Mouse (Mus musculus): Measurements from ENCODE around the gene Dhtkd1. TPM values are rescaled to one million over a fixed set of nuclear protein-coding genes. Genes with fewer than 3 reads are reported as not detected.

The Dhtkd1 gene
- polyA plus RNA-seq, 1 experiment from 2014 or later, result 2.8 TPM

- Histone ChIP-seq H3K4me1 (peaks cover 8% of the 10 kb centered on the region; the same call in 1 of the 2 replicates), H3K9me3 (no peaks in the 10 kb centered on the region), H3K27ac (no peak overlapping the region), H3K4me3 (no peak overlapping the region), H3K27me3 (no peaks in the 10 kb centered on the region), H3K36me3 (no peaks in the 10 kb centered on the region), H3K9ac (no peak overlapping the region), H3K4me2 (no peak overlapping the region)
- WGBS, result 86% methylated on average over 3 of the region's 3 CpGs
- ATAC-seq (ENCODE audit: insufficient number of reproducible peaks, low FRiP score, low TSS enrichment, low read depth), result no peak
Observed at GRCm38 (mm10) chr2:5946876-5947275, 4.3 kb upstream of the Dhtkd1 start.

GRCm38 (mm10) chr2:5945629-5946028 is 3.0 kb upstream of the Dhtkd1 start:
- 98% methylated on average over 1 of the region's 1 CpGs for WGBS
- H3K9me3 ChIP-seq, result no peaks in the 10 kb centered on the region
- H3K36me3 ChIP-seq, result no peaks in the 10 kb centered on the region
- H3K27me3 ChIP-seq, result no peaks in the 10 kb centered on the region
- peaks cover 8% of the 10 kb centered on the region; the same call in 1 of the 2 replicates for H3K4me1 ChIP-seq
- H3K4me3 ChIP-seq, result no peak overlapping the region
- no peak overlapping the region for H3K4me2 ChIP-seq
- no peak overlapping the region for H3K9ac ChIP-seq
- no peak for ATAC-seq (ENCODE audit: insufficient number of reproducible peaks, low FRiP score, low TSS enrichment, low read depth)
- H3K27ac ChIP-seq, result no peak overlapping the region

DNA sequence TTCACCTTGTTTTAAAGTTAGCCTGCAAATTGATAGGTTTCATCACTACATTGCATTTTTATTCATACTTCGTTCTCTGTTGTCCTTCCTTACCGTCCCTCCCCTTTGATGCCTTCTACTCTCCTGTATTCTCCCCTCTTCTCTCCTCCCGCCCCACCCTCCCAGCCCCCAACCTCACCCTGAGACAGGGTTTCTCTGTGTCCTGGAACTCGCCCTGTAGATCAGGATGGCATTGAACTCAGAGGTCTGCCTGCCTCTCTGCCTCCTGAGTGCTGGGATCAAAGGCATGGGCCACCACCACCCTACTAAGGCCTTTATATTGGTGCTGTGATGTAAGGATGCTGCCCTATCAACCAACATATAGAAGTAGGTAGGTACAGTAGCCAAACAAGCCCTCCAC is 479 bp upstream of the Dhtkd1 start:
- Histone ChIP-seq H3K9me3 (no peaks in the 10 kb centered on the region), H3K4me2 (peak overlapping the region; percentile 89), H3K9ac (no peak overlapping the region), H3K4me3 (peak overlapping the region; percentile 62), H3K27ac (no peak overlapping the region), H3K27me3 (no peaks in the 10 kb centered on the region), H3K4me1 (peaks cover 6% of the 10 kb centered on the region; the same call in 1 of the 2 replicates), H3K36me3 (no peaks in the 10 kb centered on the region)
- no peak for ATAC-seq (ENCODE audit: insufficient number of reproducible peaks, low FRiP score, low TSS enrichment, low read depth)
- WGBS, result 35% methylated on average over 4 of the region's 4 CpGs

DNA sequence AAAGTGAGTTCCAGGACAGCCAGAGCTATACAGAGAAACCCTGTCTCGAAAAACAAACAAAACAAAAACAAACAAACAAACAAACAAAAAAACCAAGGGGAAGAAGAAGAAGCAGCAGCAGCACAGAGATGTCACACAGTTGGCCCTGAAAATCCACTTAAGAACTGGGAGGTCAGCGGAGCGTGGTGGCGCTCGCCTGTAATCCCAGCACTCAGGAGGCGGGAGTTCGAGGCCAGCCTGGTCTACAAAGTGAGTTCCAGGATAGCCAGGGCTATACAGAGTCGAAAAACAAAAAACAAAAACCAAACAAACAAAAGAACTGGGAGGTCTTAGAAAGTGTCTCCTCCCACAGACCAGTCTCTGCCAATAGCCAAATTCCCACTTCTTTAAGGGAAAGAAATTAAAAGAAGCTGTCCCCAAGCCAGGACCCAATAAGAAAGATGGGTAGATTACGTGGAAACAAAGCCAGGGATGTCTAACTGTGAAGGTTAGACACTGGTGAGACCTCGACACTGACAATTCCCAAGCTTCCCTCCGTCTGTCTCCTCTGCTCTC is 654 bp downstream of the Dhtkd1 start:
- peaks cover 6% of the 10 kb centered on the region; the same call in 1 of the 2 replicates for H3K4me1 ChIP-seq
- no peak for ATAC-seq (ENCODE audit: insufficient number of reproducible peaks, low FRiP score, low TSS enrichment, low read depth)
- no peak overlapping the region for H3K27ac ChIP-seq
- H3K4me2 ChIP-seq, result peak overlapping the region; percentile 89
- no peaks in the 10 kb centered on the region for H3K27me3 ChIP-seq
- peak overlapping the region; percentile 68 for H3K9ac ChIP-seq
- 55% methylated on average over 11 of the region's 11 CpGs for WGBS
- peak overlapping the region; percentile 62 for H3K4me3 ChIP-seq
- H3K9me3 ChIP-seq, result no peaks in the 10 kb centered on the region
- H3K36me3 ChIP-seq, result no peaks in the 10 kb centered on the region

DNA sequence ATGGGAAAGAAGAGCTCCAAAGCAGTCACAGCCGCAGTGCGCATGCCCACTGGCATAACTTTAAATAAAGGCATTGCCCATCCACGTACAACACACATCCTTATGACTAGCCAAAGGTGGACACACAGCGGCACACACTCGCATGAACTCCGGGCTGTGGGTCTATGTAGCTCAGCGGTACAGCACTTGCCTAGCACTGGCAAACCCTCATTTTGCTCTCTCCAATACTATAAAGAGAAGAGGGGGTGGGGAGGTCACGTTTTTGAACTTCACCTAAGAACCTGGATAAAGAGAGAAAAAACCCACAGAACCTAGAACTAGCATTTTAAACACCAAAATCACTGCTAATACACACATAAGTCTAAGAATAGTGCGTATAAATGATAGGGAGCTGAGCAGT is 1.7 kb downstream of the Dhtkd1 start:
- no peak overlapping the region for H3K9ac ChIP-seq
- H3K9me3 ChIP-seq, result no peaks in the 10 kb centered on the region
- no peak overlapping the region for H3K4me2 ChIP-seq
- 93% methylated on average over 9 of the region's 9 CpGs for WGBS
- no peak for ATAC-seq (ENCODE audit: insufficient number of reproducible peaks, low FRiP score, low TSS enrichment, low read depth)
- no peaks in the 10 kb centered on the region for H3K36me3 ChIP-seq
- H3K4me1 ChIP-seq, result peaks cover 6% of the 10 kb centered on the region; the same call in 1 of the 2 replicates
- H3K27me3 ChIP-seq, result no peaks in the 10 kb centered on the region
- H3K4me3 ChIP-seq, result no peak overlapping the region
- H3K27ac ChIP-seq, result no peak overlapping the region

DNA sequence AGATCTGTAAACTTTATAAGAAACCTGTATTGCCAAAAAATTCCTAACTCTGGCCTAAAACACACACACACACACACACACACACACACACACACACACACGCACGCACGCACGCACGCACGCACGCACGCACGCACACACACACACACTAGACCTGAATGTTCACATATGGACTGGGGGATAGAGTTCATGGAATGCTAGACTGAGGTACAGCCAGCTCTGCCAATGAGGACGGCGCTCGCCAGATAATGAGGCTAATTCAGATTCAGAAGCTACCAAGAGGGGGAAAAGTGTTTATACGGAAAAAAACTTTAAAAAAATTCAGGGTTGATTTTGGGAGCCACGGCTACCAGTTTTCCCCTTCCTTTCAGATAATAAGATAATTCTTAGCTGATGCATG is 2.7 kb downstream of the Dhtkd1 start:
- Histone ChIP-seq H3K4me2 (no peak overlapping the region), H3K27me3 (no peaks in the 10 kb centered on the region), H3K36me3 (no peaks in the 10 kb centered on the region), H3K9me3 (no peaks in the 10 kb centered on the region), H3K4me1 (peaks cover 6% of the 10 kb centered on the region; the same call in 1 of the 2 replicates), H3K27ac (no peak overlapping the region), H3K9ac (no peak overlapping the region), H3K4me3 (no peak overlapping the region)
- no peak for ATAC-seq (ENCODE audit: insufficient number of reproducible peaks, low FRiP score, low TSS enrichment, low read depth)
- 85% methylated on average over 14 of the region's 14 CpGs for WGBS

GRCm38 (mm10) chr2:5939319-5939718 is 3.3 kb downstream of the Dhtkd1 start:
- Histone ChIP-seq H3K4me1 (peaks cover 6% of the 10 kb centered on the region; the same call in 1 of the 2 replicates), H3K27me3 (no peaks in the 10 kb centered on the region), H3K9ac (no peak overlapping the region), H3K36me3 (no peaks in the 10 kb centered on the region), H3K27ac (no peak overlapping the region), H3K4me2 (no peak overlapping the region), H3K4me3 (no peak overlapping the region), H3K9me3 (no peaks in the 10 kb centered on the region)
- no peak for ATAC-seq (ENCODE audit: insufficient number of reproducible peaks, low FRiP score, low TSS enrichment, low read depth)
- 90% methylated on average over 3 of the region's 3 CpGs for WGBS

DNA sequence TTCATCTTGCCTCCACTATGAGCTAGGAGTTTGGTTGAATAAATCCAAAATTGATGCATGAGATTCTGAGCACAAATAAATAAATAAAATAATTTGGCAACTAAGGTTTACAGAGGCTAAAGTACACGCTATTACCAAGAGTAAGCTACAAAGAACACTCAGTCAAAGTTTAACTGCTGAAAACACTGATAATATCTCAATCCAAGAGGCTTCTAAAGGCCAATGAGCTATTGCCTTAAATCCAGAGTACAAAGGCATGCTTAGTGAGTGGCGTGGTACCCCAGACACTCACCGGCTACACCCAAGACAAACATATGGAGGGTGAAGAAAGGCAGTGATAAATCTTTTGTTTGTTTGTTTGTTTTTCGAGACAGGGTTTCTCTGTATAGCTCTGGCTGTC is 6.0 kb downstream of the Dhtkd1 start:
- no peak overlapping the region for H3K4me2 ChIP-seq
- H3K4me1 ChIP-seq, result no peaks in the 10 kb centered on the region
- WGBS, result 73% methylated on average over 4 of the region's 4 CpGs
- H3K27me3 ChIP-seq, result no peaks in the 10 kb centered on the region
- no peaks in the 10 kb centered on the region for H3K9me3 ChIP-seq
- no peaks in the 10 kb centered on the region for H3K36me3 ChIP-seq
- no peak overlapping the region for H3K27ac ChIP-seq
- H3K4me3 ChIP-seq, result no peak overlapping the region
- H3K9ac ChIP-seq, result no peak overlapping the region
- no peak for ATAC-seq (ENCODE audit: insufficient number of reproducible peaks, low FRiP score, low TSS enrichment, low read depth)

GRCm38 (mm10) chr2:5936068-5936467 is 6.5 kb downstream of the Dhtkd1 start:
- 49% methylated on average over 6 of the region's 6 CpGs for WGBS

DNA sequence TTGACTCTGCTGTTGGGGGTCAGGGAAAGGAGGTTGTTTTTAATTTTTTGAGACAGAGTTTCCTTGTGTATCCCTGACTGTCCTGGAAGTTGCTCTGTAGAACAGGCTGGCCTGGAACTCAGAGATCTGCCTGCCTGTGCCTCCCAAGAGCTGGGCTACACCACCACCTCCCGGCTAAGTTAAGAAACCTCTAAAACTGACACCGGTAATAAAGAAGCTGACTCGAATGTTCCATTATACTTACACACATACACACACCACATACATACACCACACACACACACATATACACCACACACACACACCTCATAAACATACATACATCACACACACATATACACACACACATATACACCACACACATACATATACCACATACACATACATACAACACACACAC is 7.7 kb downstream of the Dhtkd1 start:
- Histone ChIP-seq H3K27me3 (no peaks in the 10 kb centered on the region), H3K4me1 (no peaks in the 10 kb centered on the region), H3K36me3 (peaks cover 9% of the 10 kb centered on the region; the same call in 1 of the 2 replicates), H3K4me3 (no peak overlapping the region), H3K9me3 (no peaks in the 10 kb centered on the region), H3K27ac (no peak overlapping the region), H3K9ac (no peak overlapping the region), H3K4me2 (no peak overlapping the region)
- ATAC-seq (ENCODE audit: insufficient number of reproducible peaks, low FRiP score, low TSS enrichment, low read depth), result no peak
- WGBS, result 79% methylated on average over 3 of the region's 3 CpGs

More at GRCm38 (mm10) chr2:5936068-5936467, 6.5 kb downstream of the Dhtkd1 start:
- H3K36me3 ChIP-seq, result no peaks in the 10 kb centered on the region
- H3K27me3 ChIP-seq, result no peaks in the 10 kb centered on the region
- H3K9ac ChIP-seq, result no peak overlapping the region
- ATAC-seq (ENCODE audit: insufficient number of reproducible peaks, low FRiP score, low TSS enrichment, low read depth), result no peak
- H3K4me2 ChIP-seq, result no peak overlapping the region
- H3K4me1 ChIP-seq, result no peaks in the 10 kb centered on the region
- H3K4me3 ChIP-seq, result no peak overlapping the region
- no peak overlapping the region for H3K27ac ChIP-seq
- H3K9me3 ChIP-seq, result no peaks in the 10 kb centered on the region

- Histone ChIP-seq H3K4me3 (no peak overlapping the region), H3K4me1 (no peaks in the 10 kb centered on the region), H3K4me2 (no peak overlapping the region), H3K36me3 (peaks cover 28% of the 10 kb centered on the region), H3K9me3 (no peaks in the 10 kb centered on the region), H3K27me3 (no peaks in the 10 kb centered on the region), H3K27ac (no peak overlapping the region), H3K9ac (no peak overlapping the region)
- no peak for ATAC-seq (ENCODE audit: insufficient number of reproducible peaks, low FRiP score, low TSS enrichment, low read depth)
- 87% methylated on average over 5 of the region's 5 CpGs for WGBS
Observed at GRCm38 (mm10) chr2:5931938-5932337, 10.7 kb downstream of the Dhtkd1 start.

DNA sequence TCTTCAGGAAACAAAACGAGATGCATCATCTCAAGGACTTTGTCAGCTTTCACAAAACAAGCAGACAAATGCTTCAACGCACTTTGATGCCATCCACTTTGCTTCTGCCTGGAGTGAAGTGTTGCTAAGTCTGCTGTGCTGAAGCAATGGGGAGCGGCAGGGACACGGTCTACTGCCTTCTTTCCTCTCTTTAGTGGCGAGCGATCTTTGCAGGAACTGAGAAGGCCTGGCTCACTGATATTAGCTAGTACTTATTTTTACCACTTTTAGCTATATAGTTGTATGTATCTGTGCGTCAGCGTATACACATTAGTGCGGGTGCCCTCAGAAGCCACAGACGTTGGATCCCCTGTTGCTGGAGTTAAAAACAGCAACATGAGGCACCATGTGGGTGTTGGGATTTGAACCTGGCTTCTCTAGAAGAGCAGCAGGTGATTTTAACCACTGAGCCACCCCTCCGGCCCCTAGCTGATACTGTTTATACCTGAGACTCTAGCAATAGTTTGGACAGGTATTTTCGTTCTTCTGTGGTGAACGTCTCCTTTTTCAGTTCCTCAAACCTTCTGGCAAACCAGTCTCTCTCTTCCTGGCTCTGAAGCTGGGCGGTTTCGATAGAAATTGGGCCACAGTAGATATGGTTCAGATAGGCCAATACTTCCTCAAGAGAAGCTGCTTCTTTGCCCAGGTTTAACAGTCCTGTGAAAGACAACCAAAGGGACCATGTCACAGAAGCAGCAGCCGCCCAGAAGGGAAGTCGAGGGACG is 12.1 kb downstream of the Dhtkd1 start:
- Histone ChIP-seq H3K36me3 (peaks cover 28% of the 10 kb centered on the region), H3K27ac (no peak overlapping the region)
- whole genome bisulfite sequencing, result 90% methylated on average over 18 of the region's 18 CpGs

More for the DNA sequence above, 12.1 kb downstream of the Dhtkd1 start:
- ATAC-seq (ENCODE audit: insufficient number of reproducible peaks, low FRiP score, low TSS enrichment, low read depth), result no peak
- no peaks in the 10 kb centered on the region for H3K27me3 ChIP-seq
- H3K9ac ChIP-seq, result no peak overlapping the region
- H3K4me1 ChIP-seq, result no peaks in the 10 kb centered on the region
- H3K4me2 ChIP-seq, result no peak overlapping the region
- H3K9me3 ChIP-seq, result no peaks in the 10 kb centered on the region
- no peak overlapping the region for H3K4me3 ChIP-seq

Data from limb, embryonic 15.5 days (tissue).